Mouse (Mus musculus) olfactory bulb, adult 2 months (tissue): ENCODE data around the gene S100a2. TPM values are rescaled to one million over a fixed set of nuclear protein-coding genes. Genes with fewer than 3 reads are reported as not detected.

Experiments used
- H3K27ac ChIP-seq: fragments of 200-500 bp; 2 replicates; pipeline ENCODE4 v1.5.1; 2012; ENCODE audit warnings: low read depth, low read length; ENCODE audit not compliant: insufficient read depth
- H3K4me1 ChIP-seq: fragments of 200-500 bp; 2 replicates; pipeline ENCODE4 v1.6.1; 2012; ENCODE audit warnings: low read length; ENCODE audit not compliant: control insufficient read depth, insufficient read depth
- H3K4me3 ChIP-seq: fragments of 200-500 bp; 2 replicates; pipeline ENCODE4 v1.5.1; 2012; ENCODE audit warnings: mild to moderate bottlenecking, low read depth, low read length, moderate library complexity; ENCODE audit not compliant: insufficient read depth
- CTCF ChIP-seq: fragments of 200-500 bp; IDR thresholded peaks from 2 replicates; pipeline ENCODE4 v1.5.1; 2012; ENCODE audit warnings: low read depth, mild to moderate bottlenecking, low read length, moderate library complexity; ENCODE audit not compliant: insufficient read depth
- POLR2A ChIP-seq: fragments of 200-500 bp; IDR thresholded peaks from 2 replicates; pipeline ENCODE4 v1.6.1; 2012; ENCODE audit warnings: mild to moderate bottlenecking, low read depth, low read length, moderate library complexity; ENCODE audit not compliant: insufficient read depth
- WGBS: fragments of 180-500 bp; shearing (Covaris S2); methylation state at CpG from one replicate; pipeline ENCODE4 v1.1.7; 2018; 5-methylcytosine and 5-hydroxymethylcytosine counted together
- polyA plus RNA-seq: library from polyadenylated mRNA; stranded (reverse); fragments of >200 nt; gene quantifications from 2 replicates; pipeline ENCODE4 v1.2.4, GENCODE M21; 2012; ENCODE audit warnings: low replicate concordance; ENCODE audit not compliant: missing spikeins, insufficient read depth, insufficient read length

S100a2 gene
- polyA plus RNA-seq, 1 experiment = not detected

DNA sequence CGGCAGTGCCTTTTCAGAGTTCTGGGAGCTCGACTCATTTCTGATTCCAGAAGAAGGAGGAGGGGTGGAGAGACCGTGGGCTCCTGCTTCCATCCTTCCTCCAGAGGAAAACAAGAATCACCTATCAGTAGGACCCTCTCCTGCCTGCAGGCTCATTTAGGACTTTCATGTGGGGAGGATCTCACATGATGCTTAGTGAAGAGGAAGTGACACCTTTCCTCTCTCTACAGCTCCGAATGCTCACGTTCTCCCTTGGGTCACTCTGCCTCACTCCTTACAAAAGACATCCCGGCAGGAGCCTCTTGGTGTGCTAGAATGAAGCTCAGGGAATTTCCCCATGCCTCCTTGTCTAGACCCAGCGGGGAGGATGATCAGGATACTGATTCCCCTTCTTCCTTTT is 31.5 kb downstream of the S100a2 start:
- H3K27ac ChIP-seq = no peak overlapping the region
- H3K4me3 ChIP-seq = no peak overlapping the region
- 65% methylated on average over 7 of the region's 7 CpGs for WGBS
- no peak for TF ChIP-seq CTCF
- TF ChIP-seq POLR2A = no peak
- peaks cover 10% of the 10 kb centered on the region for H3K4me1 ChIP-seq

DNA sequence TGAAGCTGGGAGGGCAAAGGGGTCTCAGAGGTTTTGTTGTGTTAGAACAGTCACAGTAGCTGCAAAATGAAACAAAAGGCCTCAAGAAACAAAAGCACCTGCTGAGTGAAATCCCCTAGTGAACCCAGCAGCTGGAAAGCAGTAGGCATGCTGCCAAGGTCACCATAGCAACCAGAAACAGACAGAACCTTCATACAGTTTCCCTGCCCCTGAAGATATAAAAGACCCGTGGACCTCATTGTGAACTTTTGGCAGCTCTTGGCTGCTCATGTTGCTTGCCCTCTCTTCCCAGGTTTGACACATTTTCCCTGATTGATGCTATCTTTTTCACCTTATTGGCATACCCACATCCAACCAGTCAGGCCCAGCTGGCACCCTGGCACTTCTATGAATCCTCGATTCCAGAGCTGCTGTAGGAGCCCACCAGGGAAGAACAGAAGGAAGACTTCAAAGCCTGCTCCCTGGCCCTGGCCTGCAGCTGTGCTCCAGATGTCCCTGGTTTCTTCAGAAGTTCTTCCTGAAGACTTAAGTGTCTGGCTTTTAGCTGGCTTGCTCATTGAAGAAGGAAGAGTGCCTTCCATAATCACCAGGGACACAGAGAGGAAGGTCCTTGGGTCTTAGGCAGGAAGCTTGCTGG is 33.5 kb downstream of the S100a2 start:
- TF ChIP-seq CTCF (no peak), POLR2A (no peak)
- H3K27ac ChIP-seq = no peak overlapping the region
- 18% methylated on average over 2 of the region's 2 CpGs for WGBS

DNA sequence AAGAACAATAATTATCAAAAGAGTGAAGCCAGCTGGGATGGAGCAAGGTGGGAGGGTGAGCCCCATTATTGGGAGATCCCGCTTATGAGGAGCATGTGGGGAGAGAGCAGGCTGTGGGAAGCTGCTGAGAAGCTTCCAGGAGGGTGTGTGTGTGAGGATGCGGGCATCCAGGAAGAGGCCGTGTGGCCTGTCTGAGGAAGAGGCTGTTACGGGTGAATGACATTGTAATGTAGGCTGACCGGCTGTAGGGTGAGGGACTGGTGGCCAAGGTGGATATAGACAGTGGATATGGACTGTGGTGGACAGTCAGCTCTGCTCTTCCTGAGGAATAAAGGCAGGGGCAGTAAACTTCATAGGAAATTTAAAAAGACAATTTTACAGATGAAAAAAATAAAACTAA is 35.4 kb downstream of the S100a2 start:
- TF ChIP-seq CTCF = no peak
- no peak for TF ChIP-seq POLR2A
- Histone ChIP-seq H3K27ac (no peak overlapping the region), H3K4me1 (peaks cover 10% of the 10 kb centered on the region), H3K4me3 (no peak overlapping the region)
- WGBS = 71% methylated on average over 5 of the region's 5 CpGs

More for the DNA sequence above, 33.5 kb downstream of the S100a2 start:
- no peak overlapping the region for H3K4me3 ChIP-seq
- H3K4me1 ChIP-seq = peaks cover 10% of the 10 kb centered on the region

DNA sequence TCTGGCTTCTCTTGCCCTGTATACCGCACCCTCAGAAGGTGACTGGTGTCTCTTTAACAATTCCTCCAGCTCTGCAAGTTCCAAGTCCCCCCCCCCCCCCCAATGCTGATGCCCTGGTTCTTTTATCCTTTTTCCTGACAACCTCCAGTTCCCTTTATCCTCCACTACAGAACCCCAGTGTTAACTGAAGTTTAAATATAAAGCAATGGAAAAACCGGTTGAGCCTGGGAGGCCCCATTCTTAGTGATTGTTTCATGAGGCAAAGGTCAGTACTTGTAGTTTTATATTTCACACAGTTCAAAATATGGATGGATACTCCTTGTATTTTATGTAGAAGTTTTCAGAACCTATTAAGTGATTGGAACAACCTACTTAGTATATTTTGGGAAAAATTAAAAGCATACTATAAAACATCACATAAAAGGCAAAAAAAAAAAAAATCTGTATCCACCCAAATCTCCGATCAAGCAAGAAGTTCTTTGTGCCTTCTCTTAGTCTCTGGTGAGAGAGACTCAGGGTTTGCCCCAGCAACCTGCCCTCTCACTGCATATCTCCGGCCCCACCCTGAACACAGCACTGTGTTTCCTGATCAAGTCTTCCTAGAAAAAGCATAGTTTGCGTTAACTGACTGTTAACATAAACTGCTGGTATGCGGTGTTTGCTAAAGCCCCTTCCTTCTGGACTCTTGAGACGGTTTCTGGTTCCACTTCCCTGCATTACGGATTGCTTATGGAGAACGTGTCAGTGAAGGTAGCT is 36.4 kb downstream of the S100a2 start:
- TF ChIP-seq CTCF (no peak), POLR2A (no peak)
- Histone ChIP-seq H3K27ac (no peak overlapping the region), H3K4me1 (peaks cover 10% of the 10 kb centered on the region), H3K4me3 (no peak overlapping the region)
- WGBS = 85% methylated on average over 9 of the region's 9 CpGs

DNA sequence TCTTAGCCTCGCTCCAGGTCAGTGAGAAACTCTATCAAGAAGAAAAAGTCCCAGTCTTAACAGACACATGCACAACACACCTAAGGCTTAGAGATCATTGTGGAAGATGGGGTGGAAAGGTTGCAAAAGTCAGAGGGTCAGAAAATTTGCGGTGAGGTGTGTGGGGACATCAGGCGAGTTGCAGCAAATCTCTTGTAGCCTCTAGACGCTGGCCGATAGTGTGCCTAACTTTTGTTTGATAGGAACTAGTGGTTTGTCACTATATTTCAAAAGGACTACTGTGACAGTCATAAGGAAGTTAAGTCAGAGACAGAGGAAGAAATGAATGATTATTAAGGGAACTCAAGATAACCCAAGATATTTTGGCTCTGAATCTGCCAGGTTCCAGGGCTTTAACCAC is 37.3 kb downstream of the S100a2 start:
- 98% methylated on average over 5 of the region's 5 CpGs for WGBS
- no peak overlapping the region for H3K27ac ChIP-seq
- H3K4me3 ChIP-seq = no peak overlapping the region
- H3K4me1 ChIP-seq = peaks cover 10% of the 10 kb centered on the region
- TF ChIP-seq POLR2A (no peak), CTCF (no peak)

DNA sequence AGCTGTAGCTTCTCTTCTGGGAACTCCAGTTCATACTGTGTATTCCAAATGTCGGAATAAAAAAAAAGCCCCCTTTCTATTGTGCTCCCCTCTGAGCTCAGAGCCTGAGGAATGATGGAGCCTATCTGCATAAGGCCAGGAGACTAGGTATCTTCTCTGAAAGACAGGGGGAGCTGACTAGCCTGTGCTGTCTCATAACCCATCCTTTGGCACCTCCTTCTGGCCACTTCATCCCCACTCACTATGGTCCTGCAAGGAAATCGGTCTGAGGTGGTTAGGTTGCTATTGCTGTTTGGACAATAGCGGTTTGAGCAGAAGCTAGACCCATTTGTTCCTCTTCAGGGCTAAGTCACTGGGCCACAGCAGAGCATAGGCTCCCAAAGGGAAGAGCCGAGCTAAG is 37.8 kb downstream of the S100a2 start:
- Histone ChIP-seq H3K4me3 (no peak overlapping the region), H3K4me1 (peaks cover 10% of the 10 kb centered on the region), H3K27ac (no peak overlapping the region)
- TF ChIP-seq POLR2A = no peak
- WGBS = 77% methylated on average over 4 of the region's 4 CpGs

DNA sequence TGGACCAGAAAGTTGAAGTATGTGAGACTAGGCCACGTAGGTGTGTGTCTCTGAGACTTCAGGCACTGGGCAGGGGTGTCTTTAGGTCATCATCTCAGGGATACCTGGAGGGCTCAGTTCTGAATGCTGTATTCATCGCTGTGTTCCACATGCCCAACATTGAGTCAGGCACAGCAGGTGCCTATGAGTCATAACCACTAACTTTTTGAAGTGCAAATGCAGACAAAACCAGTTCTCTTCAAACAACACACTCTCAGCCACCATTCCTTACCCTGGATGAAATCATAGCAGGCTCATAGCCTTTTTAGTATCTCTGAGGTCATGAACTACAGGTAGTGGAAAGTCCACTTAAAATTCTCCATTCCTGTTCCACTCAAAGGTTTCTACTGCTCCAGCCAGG is 39.3 kb downstream of the S100a2 start:
- H3K27ac ChIP-seq = no peak overlapping the region
- peaks cover 3% of the 10 kb centered on the region; the same call in 1 of the 2 replicates for H3K4me1 ChIP-seq
- 66% methylated on average over 2 of the region's 2 CpGs for WGBS
- H3K4me3 ChIP-seq = no peak overlapping the region
- TF ChIP-seq POLR2A (no peak), CTCF (no peak)

DNA sequence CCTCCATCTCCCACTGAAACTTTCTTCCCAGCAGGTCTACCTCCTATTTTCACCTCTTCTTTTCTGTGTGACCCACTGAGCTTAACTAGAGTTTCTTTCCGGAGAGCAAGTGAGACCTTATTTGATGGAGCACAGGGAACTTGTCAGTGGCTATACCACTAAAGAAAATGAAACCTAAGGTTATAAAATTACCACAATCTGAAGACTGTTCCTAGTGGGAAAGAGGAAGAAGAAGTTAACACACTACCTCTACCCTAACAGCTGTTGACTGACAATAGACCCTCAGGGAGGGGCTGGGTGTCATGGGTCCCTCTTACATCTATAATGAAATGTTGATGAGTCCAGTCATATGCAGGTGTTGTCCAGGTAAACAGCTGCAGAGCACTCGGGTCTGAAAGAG is 41.9 kb downstream of the S100a2 start:
- no peak overlapping the region for H3K4me3 ChIP-seq
- WGBS = 89% methylated on average over 2 of the region's 2 CpGs
- no peak overlapping the region for H3K27ac ChIP-seq
- H3K4me1 ChIP-seq = no peaks in the 10 kb centered on the region
- no peak for TF ChIP-seq POLR2A
- no peak for TF ChIP-seq CTCF

DNA sequence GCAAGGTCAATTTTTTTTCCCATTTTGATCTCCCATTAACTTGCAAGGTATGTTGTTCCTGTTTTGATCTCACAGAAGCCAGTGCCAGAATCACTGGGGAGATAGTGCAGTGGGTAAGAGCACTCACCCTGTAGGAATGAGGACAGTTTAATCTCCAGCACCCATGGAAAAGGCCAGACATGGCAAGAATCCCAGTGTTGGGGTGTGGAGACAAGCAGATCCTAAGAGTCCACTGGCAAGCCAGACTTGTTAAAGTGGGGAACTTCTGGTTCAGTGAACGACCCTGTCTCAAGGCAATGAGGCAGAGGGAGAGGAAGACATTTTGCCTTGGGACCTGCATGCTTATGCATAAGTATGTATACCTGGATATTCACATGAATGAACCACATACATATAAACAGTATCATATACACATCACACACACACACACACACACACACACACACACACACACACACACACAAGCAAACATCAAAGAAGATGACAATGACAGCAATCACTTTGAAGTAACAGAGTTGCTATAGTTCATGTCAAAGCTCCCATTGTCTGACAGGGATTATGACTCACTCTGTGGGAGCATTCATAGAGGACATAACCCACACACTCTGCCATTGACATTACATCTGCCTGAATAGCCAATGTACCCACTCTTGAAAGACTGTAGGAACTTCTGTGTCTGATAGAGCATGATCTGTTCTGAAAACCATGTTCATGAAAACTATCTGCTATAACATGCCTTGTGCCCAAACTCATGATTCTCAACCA is 48.6 kb downstream of the S100a2 start:
- TF ChIP-seq POLR2A (no peak), CTCF (no peak)
- 73% methylated on average over 1 of the region's 1 CpGs for WGBS
- no peak overlapping the region for H3K4me3 ChIP-seq

More for the DNA sequence above, 48.6 kb downstream of the S100a2 start:
- no peak overlapping the region for H3K27ac ChIP-seq
- H3K4me1 ChIP-seq = peaks cover 10% of the 10 kb centered on the region
